ENCODE assay signal across 9 mouse cellular contexts in genomic region chr1:167932088-167932487, GRCm38 (mm10).
DNase-seq lines count a peak whose midpoint lies in the region; ATAC-seq and TF ChIP-seq lines count a peak whose summit lies in the region.
"Had no signal": no experiment of that assay in that cellular context is flagged by ENCODE, and none has a peak within 500 bp of the region (broad histone marks: within the 10 kb centered on the region; RNA-seq: fewer than 3 reads in every experiment).

No protein-coding gene starts in this region.

- H3K27me3 ChIP-seq in ES-Bruce4 (ENCODE audit: control insufficient read depth, insufficient read depth, low read length, poor library complexity, severe bottlenecking), result no peaks in the 10 kb centered on the region; the same call in 1 of the 2 replicates

- H3K4me3 ChIP-seq in ES-Bruce4 (ENCODE audit: low read depth, low read length), result no peak overlapping the region
- H3K4me3 ChIP-seq: hindbrain, embryonic 13.5 days had no signal

- no peak overlapping the region for H3K27ac ChIP-seq in ES-Bruce4 (ENCODE audit: insufficient read depth, low read length)
- H3K27ac ChIP-seq: hindbrain, embryonic 13.5 days had no signal

- no peak for TF ChIP-seq EP300 in ES-Bruce4 (IDR thresholded peaks at IDR 0.05; ENCODE audit: insufficient read depth, low read depth, low read length)

- no peak for ATAC-seq in cerebellum, adult (ENCODE audit: insufficient number of reproducible peaks, low FRiP score, low TSS enrichment)

- no peak overlapping the region for H3K9ac ChIP-seq in ES-Bruce4 (ENCODE audit: low read depth, poor library complexity, severe bottlenecking)
- H3K9ac ChIP-seq: hindbrain, embryonic 13.5 days had no signal

- H3K9me3 ChIP-seq in ES-Bruce4 (replicated peaks; ENCODE audit: control insufficient read depth, insufficient read depth, low read length, poor library complexity, severe bottlenecking), result no peaks in the 10 kb centered on the region
- H3K9me3 ChIP-seq: hindbrain, embryonic 13.5 days had no signal

- no peaks in the 10 kb centered on the region for H3K36me3 ChIP-seq in ES-Bruce4 (ENCODE audit: control insufficient read depth, insufficient read depth, low read length, poor library complexity, severe bottlenecking)
- H3K36me3 ChIP-seq: hindbrain, embryonic 13.5 days had no signal

- peak; percentile 9 for DNase-seq in cerebellum, adult 9-10 months
- peak; percentile 42 for DNase-seq in kidney, adult 9 months
- DNase-seq in kidney, adult 11 months, result no peak
- DNase-seq in hindlimb bud, embryonic 11.5 days (ENCODE audit: extremely low spot score, low read depth, low spot score), result peak; percentile 33
- DNase-seq in yolk sac, embryonic 10.5 days (ENCODE audit: low spot score), result no peak
- no peak for DNase-seq in ovary, postnatal 10 days (ENCODE audit: low spot score)

- TF ChIP-seq CTCF in ES-Bruce4 (IDR thresholded peaks at IDR 0.05; ENCODE audit: low read depth, low read length), result peak; percentile 27

- TF ChIP-seq POLR2A in ES-Bruce4 (IDR thresholded peaks at IDR 0.05; ENCODE audit: insufficient read depth, low read length), result no peak

- no peaks in the 10 kb centered on the region for H3K4me1 ChIP-seq in ES-Bruce4 (ENCODE audit: control insufficient read depth, insufficient read depth, low read length)

Comparison
In these comparisons a context has a peak if more than half of its experiments do, and no peak if none do; other contexts are left out.
1. DNase-seq: peak in cerebellum, adult 9-10 months (single experiment), kidney, adult 9 months (single experiment) and hindlimb bud, embryonic 11.5 days (single experiment); none in kidney, adult 11 months (single experiment), yolk sac, embryonic 10.5 days (single experiment) and ovary, postnatal 10 days (single experiment).